9 mouse cellular contexts compared by ENCODE assay signal in genomic region chr17:13472460-13473062, GRCm38 (mm10).
DNase-seq lines count a peak whose midpoint lies in the region; ATAC-seq and TF ChIP-seq lines count a peak whose summit lies in the region.
"Had no signal": no experiment of that assay in that cellular context is flagged by ENCODE, and none has a peak within 500 bp of the region (broad histone marks: within the 10 kb centered on the region; RNA-seq: fewer than 3 reads in every experiment).

No protein-coding gene starts in this region.

- H3K4me2 ChIP-seq in forebrain, embryonic 14.5 days (ENCODE audit: low read length) = no peak overlapping the region
- no peak overlapping the region for H3K4me2 ChIP-seq in hindbrain, embryonic 11.5 days (replicated peaks; ENCODE audit: low read depth, low read length)
- H3K4me2 ChIP-seq: liver, embryonic 15.5 days had no signal

- H3K36me3 ChIP-seq in MEL (ENCODE audit: control insufficient read depth in 1 of 2, insufficient read depth in 2 of 2, low read length in 2 of 2) = no peaks in the 10 kb centered on the region
- H3K36me3 ChIP-seq in forebrain, embryonic 14.5 days (ENCODE audit: control insufficient read depth, insufficient read depth, low read length) = no peaks in the 10 kb centered on the region
- no peaks in the 10 kb centered on the region for H3K36me3 ChIP-seq in hindbrain, embryonic 11.5 days (ENCODE audit: control insufficient read depth, insufficient read depth, low read length)
- H3K36me3 ChIP-seq: liver, embryonic 15.5 days had no signal

- peak; percentile 11 to 34 (median 15); a peak in 4 of 6 replicates for TF ChIP-seq CTCF in MEL (IDR thresholded peaks at IDR 0.05 in 2 of 3, conservative IDR thresholded peaks at IDR 0.05 in 1 of 3; ENCODE audit: control insufficient read depth in 1 of 3, insufficient read depth in 1 of 3, low read depth in 2 of 3, low read length in 3 of 3, poor library complexity in 1 of 3, severe bottlenecking in 1 of 3)

- 15% methylated on average over 7 of the region's 7 CpGs for WGBS in forebrain, embryonic 14.5 days
- 20% methylated on average over 7 of the region's 7 CpGs for WGBS in hindbrain, embryonic 11.5 days

- H3K9ac ChIP-seq in MEL (ENCODE audit: control insufficient read depth, low read depth, low read length, poor library complexity, severe bottlenecking) = no peak overlapping the region
- 0 out of 2 replicates have a peak overlapping the region, but pooled peaks have one; percentile 5 for H3K9ac ChIP-seq in forebrain, embryonic 14.5 days (ENCODE audit: low read length)
- no peak overlapping the region for H3K9ac ChIP-seq in hindbrain, embryonic 11.5 days (ENCODE audit: low read depth, low read length)
- H3K9ac ChIP-seq: liver, embryonic 15.5 days had no signal

- no peaks in the 10 kb centered on the region for H3K4me1 ChIP-seq in MEL (ENCODE audit: control insufficient read depth in 1 of 2, insufficient read depth in 2 of 2, low read length in 2 of 2)
- peaks cover 5% of the 10 kb centered on the region; the same call in 1 of the 2 replicates for H3K4me1 ChIP-seq in forebrain, embryonic 14.5 days (ENCODE audit: control insufficient read depth, insufficient read depth, low read length)
- H3K4me1 ChIP-seq in hindbrain, embryonic 11.5 days (replicated peaks; ENCODE audit: control insufficient read depth, insufficient read depth, low read length) = 0 out of 2 replicates have a peak, but pooled peaks cover 2% of the 10 kb centered on the region
- H3K4me1 ChIP-seq: liver, embryonic 15.5 days had no signal

- no peaks in the 10 kb centered on the region for H3K79me2 ChIP-seq in MEL (ENCODE audit: control insufficient read depth, insufficient read depth, low read length, poor library complexity)

- no peaks in the 10 kb centered on the region for H3K9me3 ChIP-seq in MEL (replicated peaks; ENCODE audit: insufficient read depth, low read length)
- no peaks in the 10 kb centered on the region for H3K9me3 ChIP-seq in forebrain, embryonic 14.5 days (replicated peaks; ENCODE audit: control insufficient read depth, low read length)
- H3K9me3 ChIP-seq in hindbrain, embryonic 11.5 days (ENCODE audit: control insufficient read depth, low read length) = no peaks in the 10 kb centered on the region
- H3K9me3 ChIP-seq: liver, embryonic 15.5 days had no signal

- no peak for TF ChIP-seq EP300 in MEL (IDR thresholded peaks at IDR 0.05; ENCODE audit: low read depth in 1 of 2, low read length in 2 of 2)

- no peak overlapping the region for H3K4me3 ChIP-seq in MEL (ENCODE audit: control insufficient read depth in 1 of 2, insufficient read depth in 1 of 2, low read depth in 2 of 2, low read length in 2 of 2)
- H3K4me3 ChIP-seq in forebrain, embryonic 14.5 days (ENCODE audit: low read depth, low read length) = no peak overlapping the region
- no peak overlapping the region for H3K4me3 ChIP-seq in hindbrain, embryonic 11.5 days (ENCODE audit: low read depth, low read length)
- H3K4me3 ChIP-seq: liver, embryonic 15.5 days had no signal

- DNase-seq in MEL (ENCODE audit: low read depth, low spot score) = peak; percentile 5
- DNase-seq in c-Kit-positive CD71-positive TER-119-negative erythroid progenitor cells, embryonic 14.5 days (ENCODE audit: low read depth) = peak; percentile 13
- DNase-seq in forebrain, embryonic 14.5 days (ENCODE audit: low spot score) = peak; percentile 94
- DNase-seq in hindbrain, embryonic 11.5 days (ENCODE audit: low spot score) = peak; percentile 87
- DNase-seq in layer of hippocampus, adult 9-10 months (ENCODE audit: low spot score) = peak; percentile 76
- peak; percentile 34 to 81 for DNase-seq in lung, postnatal 4 days
- DNase-seq in right cerebral cortex, postnatal 10 days (ENCODE audit: low spot score in 2 of 2) = peak; percentile 86

- TF ChIP-seq POLR2A in MEL (IDR thresholded peaks at IDR 0.05; ENCODE audit: control insufficient read depth in 1 of 2, insufficient read depth in 1 of 2, low read depth in 1 of 2, low read length in 2 of 2, poor library complexity in 1 of 2) = no peak

- TF ChIP-seq RAD21 in MEL (IDR thresholded peaks at IDR 0.05; ENCODE audit: low read depth, low read length) = peak; percentile 6; the same call in 1 of the 2 replicates

- no peak overlapping the region for H3K27ac ChIP-seq in MEL (ENCODE audit: control insufficient read depth, low read depth, low read length)
- no peak overlapping the region for H3K27ac ChIP-seq in forebrain, embryonic 14.5 days (ENCODE audit: low read depth, low read length)
- H3K27ac ChIP-seq in hindbrain, embryonic 11.5 days (ENCODE audit: low read depth, low read length) = no peak overlapping the region
- H3K27ac ChIP-seq: liver, embryonic 15.5 days had no signal

- no peaks in the 10 kb centered on the region for H3K27me3 ChIP-seq in MEL (ENCODE audit: control insufficient read depth in 1 of 2, insufficient read depth in 2 of 2, low read length in 2 of 2)
- no peaks in the 10 kb centered on the region for H3K27me3 ChIP-seq in forebrain, embryonic 14.5 days (replicated peaks; ENCODE audit: control insufficient read depth, insufficient read depth, low read length)
- H3K27me3 ChIP-seq in hindbrain, embryonic 11.5 days (ENCODE audit: control insufficient read depth, insufficient read depth, low read length) = no peaks in the 10 kb centered on the region
- H3K27me3 ChIP-seq: liver, embryonic 15.5 days had no signal

- peak; percentile 85 for ATAC-seq in forebrain, embryonic 14.5 days
- peak; percentile 75; the same call in 1 of the 2 replicates for ATAC-seq in hindbrain, embryonic 11.5 days (ENCODE audit: low FRiP score)
- ATAC-seq in erythroblast, adult 5-6 weeks (replicated peaks; ENCODE audit: low FRiP score, poor library complexity, severe bottlenecking) = no peak

TF ChIP-seq in MEL, 35 proteins besides CTCF, POLR2A, EP300 and RAD21:
- TF ChIP-seq USF1 (IDR thresholded peaks at IDR 0.05; ENCODE audit: low read depth, low read length) (no peak), ZNF384 (IDR thresholded peaks at IDR 0.05; ENCODE audit: low read depth, low read length) (no peak), MYB (IDR thresholded peaks at IDR 0.05; ENCODE audit: low read depth, low read length) (no peak), SMC3 (IDR thresholded peaks at IDR 0.05; ENCODE audit: low read depth, low read length) (no peak), GATA1 (IDR thresholded peaks at IDR 0.05; ENCODE audit: low read depth, low read length) (no peak), TAL1 (IDR thresholded peaks at IDR 0.05; ENCODE audit: low read length) (no peak), MXI1 (IDR thresholded peaks at IDR 0.05; ENCODE audit: low read depth, low read length) (no peak), NELFE (IDR thresholded peaks at IDR 0.05; ENCODE audit: low read depth, low read length) (no peak), CHD2 (IDR thresholded peaks at IDR 0.05; ENCODE audit: low read length) (no peak), MAX (IDR thresholded peaks at IDR 0.05; ENCODE audit: low read length) (no peak), TBP (IDR thresholded peaks at IDR 0.05; ENCODE audit: low read depth, low read length) (no peak), MYC (IDR thresholded peaks at IDR 0.05; ENCODE audit: low read depth, low read length) (no peak)
TF ChIP-seq in MEL: peak in this region for 0.

Comparison
In these comparisons a context has a peak if more than half of its experiments do, and no peak if none do; other contexts are left out.
1. DNase-seq: peak in every context shown above with its lines; median percentile 94 in forebrain, embryonic 14.5 days; 87 in hindbrain, embryonic 11.5 days; 86 in right cerebral cortex, postnatal 10 days; 76 in layer of hippocampus, adult 9-10 months; 58 in lung, postnatal 4 days; 13 in c-Kit-positive CD71-positive TER-119-negative erythroid progenitor cells, embryonic 14.5 days; 5 in MEL.